Mouse (Mus musculus) right cerebral cortex, postnatal 14 days (tissue): ENCODE results near the gene Pmvk.
"Not testable (repeated sequence)": the region's sequence is repeated elsewhere in the genome, so short reads cannot be mapped to it uniquely, and the experiment has no call there.

Source experiments
- DNase-seq: peaks from one replicate; pipeline ENCODE4 v3.0.0; 2022

Pmvk gene

DNA sequence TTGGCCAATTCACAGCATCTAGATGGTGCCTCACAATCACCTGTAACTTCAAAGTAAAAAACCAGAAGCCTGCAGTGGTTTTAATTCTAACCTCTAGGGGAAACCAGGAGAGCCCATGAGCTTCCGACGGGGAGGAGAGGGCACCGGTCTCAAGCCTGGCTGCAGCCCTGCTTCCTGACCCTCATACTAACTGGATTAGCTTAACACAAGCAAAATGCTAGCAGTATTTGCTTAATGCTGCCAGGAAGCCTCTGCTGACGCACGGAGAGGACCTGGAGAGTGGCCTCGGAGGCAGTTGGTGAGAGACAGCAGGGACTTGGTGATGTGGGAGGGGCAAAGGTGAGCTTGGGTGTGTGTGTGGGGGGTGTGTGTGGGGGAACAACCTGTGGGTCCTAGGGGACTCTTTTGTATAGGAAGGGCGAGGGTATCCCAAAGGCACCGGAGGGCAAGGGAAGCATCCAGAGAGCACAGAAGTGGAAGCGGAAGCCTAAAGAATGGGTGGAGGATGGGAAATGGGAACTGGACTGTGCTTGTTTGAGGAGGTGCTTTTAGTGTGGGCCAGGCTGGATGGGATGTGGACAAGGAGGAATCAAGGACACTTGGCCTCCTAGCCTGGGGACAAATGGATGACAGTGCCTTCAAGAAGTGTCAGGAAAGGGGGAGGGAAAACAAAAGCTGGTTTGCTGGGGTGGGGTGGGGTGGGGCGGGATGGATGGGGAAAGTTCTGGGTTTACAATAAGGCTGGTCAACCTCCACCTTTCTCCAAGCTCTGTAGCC lies at the start of gene Pmvk:
Gene Pmvk (plus strand): TSS at position 141 of the 777 bp plus-strand sequence.
- DNase-seq, result no peak

- DNase-seq, result no peak
These were observed 47.5 kb upstream of the Pmvk start for GRCm38 (mm10) chr3:89406887-89407286.

GRCm38 (mm10) chr3:89408448-89408847 lies 45.9 kb upstream of the Pmvk start:
- DNase-seq, result no peak

GRCm38 (mm10) chr3:89409701-89410100 lies 44.6 kb upstream of the Pmvk start:
- DNase-seq, result no peak

DNA sequence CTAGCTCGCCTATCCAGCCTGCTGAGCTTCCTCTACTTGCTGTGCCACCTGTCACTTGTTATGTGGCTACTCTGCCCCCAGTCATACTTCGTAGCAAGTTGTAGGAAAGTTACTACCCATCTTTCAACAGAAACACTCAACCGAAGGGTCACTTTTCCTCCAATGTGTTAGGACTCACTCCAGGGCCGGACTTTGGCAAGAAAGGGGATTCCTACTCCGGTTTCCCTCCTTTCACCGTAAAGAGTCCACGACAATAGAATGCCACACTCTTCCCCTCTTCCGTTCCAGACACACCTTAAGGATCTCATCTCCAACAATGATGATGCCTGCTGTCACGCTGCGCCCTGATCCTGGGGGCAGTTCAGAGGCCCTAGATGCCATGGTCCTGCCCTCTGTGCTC lies 43.5 kb upstream of the Pmvk start:
- no peak for DNase-seq

DNA sequence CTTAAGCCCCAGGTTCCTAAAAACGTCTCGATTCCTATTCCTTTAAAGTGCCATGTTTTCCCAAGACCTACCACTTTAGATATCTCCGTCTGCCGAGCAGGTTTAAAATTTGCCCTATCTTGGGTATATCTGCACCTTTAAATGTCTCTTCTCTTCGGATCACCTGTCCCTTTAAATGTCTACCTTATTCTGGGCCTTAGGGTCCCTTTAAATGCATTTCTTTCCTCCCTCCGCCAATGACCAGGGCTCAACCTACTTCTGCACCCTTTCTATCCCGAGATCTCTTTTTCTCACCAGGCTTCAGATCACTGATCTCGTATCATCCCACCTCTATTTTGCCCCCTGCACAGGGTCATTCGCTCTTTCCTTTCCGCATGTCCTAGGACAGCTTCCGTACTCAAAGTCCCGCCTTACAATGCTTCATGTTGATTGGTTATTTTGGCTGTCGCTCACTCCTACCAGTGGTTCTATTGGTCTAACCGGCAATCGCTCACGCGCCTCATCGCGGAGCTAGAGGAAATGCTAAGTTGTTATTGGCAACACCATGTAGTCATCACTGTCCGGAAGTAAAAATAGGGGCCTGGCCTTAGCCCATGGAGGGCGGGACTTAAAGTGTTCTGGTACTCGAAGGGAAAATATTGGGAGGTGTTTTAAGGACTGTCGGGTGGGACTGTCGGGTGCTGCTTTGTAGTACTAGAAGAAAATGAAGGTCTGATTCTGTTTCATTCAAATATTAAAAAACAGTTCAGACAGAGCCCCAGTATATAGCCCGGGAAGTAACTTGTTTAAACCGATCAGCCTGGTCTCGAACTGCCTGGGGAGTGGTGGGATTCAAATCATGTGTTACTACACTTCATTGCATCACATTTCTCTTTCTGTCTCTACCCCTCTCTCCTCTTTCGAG lies 42.6 kb upstream of the Pmvk start, which contains the start of gene Flad1:
Gene Flad1 (minus strand): TSS at position 381 of the 904 bp plus-strand sequence.
- DNase-seq, result peak; percentile 95

GRCm38 (mm10) chr3:89416158-89416557 lies 38.2 kb upstream of the Pmvk start:
- no peak for DNase-seq

GRCm38 (mm10) chr3:89417131-89417530 lies 37.2 kb upstream of the Pmvk start:
- no peak for DNase-seq

DNA sequence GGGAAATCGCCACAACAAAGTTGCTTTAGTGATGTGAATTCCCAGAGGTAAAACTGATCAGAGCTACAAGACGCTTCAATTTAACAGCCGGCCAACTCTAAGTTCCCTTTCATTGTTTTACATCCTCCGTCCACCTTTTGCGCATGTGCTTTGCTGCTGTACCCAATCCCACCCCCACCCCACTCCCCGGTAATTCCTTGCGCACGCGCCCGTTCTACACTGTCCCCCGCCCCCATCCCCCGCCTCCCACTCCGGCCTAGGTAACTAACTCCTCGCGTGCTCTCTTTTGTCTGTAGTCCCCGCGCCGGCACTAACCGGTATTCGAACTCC lies 36.5 kb upstream of the Pmvk start:
- DNase-seq, result no peak

DNA sequence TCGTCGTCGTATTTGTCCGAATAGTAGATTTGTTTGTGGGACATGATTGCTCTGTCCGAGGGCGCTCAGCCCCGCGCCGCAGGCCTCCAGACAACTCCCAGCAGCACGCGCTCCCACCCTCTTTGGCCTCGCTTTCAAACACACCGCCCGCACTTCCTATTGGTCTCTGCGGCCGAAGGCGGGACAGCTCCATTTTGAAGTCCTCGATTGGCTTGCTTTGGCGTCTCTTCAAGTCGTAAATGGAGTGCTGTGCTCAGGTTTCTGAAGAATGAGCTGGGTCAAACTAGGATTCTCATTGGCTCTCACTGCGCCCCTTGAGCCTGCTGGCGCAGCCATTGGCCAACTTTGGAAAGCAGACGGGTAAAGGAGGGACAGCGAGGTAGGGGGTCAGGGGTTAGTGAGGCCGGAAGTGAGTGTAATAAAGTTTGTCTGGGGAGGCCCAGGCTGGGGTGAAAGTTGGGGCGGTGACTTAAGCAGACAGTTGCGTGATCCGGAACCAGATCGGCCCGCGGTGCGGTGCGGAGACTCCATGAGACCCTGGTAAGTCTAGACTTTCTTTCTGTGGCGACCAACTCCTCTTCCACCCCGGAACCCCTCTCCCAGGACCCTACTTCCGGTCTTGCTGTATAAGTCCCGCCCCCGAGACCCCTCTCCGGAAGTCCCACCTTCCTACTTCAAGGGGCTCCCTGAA lies 36.0 kb upstream of the Pmvk start, which contains the start of the genes Cks1b and Shc1:
Gene Cks1b (minus strand): TSS at position 214 of the 691 bp plus-strand sequence.
Gene Shc1 (plus strand): TSS at position 274 of the 691 bp plus-strand sequence.
- peak; percentile 88 for DNase-seq

DNA sequence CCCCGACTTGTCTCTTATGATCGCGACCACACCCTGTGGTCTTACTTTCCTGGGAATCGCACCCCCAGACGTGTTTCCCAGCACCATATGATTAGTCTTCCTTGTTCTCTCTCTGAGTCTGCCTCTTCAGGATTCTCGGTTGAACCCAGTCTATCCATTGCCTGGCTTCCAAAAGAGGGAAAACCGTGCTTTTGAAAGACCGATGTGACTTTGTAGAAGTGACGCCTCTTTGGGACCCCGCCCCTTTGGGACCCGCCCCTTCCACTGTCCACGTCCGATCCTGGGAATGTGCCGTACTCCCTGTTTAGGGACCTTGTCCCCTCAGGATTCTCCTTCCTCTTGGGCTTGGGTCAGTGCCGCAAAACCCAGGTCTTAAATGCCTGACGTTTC lies 35.5 kb upstream of the Pmvk start:
- DNase-seq, result no peak

DNA sequence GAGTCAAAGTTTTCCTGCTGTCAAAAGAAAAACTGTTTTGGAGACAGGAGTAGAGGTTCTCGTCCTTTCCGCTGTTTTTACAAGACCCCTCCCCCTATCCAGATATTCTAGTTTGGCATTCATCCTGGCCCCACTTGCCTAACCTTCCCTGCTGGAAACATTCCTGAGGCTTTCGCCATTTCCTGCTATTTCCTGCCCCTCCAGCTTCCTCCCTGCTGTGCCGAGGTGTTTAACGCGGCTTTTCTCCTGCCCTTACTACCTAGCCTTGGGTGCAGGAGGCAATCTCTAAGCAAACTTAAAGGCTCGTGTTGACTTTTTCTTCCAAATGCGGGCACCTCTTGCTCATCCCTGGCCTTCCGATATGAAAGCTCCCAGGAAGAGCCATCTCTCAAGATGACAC lies 34.8 kb upstream of the Pmvk start:
- no peak for DNase-seq

- no peak for DNase-seq
These were observed 34.4 kb upstream of the Pmvk start for GRCm38 (mm10) chr3:89419981-89420380.

DNA sequence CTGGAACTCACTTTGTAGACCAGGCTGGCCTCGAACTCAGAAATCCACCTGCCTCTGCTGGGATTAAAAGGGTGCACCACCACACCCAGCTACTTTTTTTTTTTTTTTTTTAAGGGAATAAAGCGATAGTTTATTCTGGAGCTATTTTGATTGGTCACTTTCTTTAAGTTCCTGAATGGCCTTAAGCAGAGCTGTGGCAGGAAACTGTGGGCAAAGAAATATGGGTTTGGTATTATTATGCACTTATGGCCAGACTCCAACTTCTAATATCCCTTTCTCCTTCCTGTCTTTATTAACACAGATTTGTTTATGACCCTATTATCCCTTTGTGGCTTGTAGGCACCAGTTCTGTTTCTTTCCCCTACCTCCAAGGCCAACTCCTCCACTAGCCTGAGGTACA lies 33.9 kb upstream of the Pmvk start:
- no peak for DNase-seq

GRCm38 (mm10) chr3:89421002-89421774 lies 33.2 kb upstream of the Pmvk start:
- DNase-seq, result peak; percentile 45

DNA sequence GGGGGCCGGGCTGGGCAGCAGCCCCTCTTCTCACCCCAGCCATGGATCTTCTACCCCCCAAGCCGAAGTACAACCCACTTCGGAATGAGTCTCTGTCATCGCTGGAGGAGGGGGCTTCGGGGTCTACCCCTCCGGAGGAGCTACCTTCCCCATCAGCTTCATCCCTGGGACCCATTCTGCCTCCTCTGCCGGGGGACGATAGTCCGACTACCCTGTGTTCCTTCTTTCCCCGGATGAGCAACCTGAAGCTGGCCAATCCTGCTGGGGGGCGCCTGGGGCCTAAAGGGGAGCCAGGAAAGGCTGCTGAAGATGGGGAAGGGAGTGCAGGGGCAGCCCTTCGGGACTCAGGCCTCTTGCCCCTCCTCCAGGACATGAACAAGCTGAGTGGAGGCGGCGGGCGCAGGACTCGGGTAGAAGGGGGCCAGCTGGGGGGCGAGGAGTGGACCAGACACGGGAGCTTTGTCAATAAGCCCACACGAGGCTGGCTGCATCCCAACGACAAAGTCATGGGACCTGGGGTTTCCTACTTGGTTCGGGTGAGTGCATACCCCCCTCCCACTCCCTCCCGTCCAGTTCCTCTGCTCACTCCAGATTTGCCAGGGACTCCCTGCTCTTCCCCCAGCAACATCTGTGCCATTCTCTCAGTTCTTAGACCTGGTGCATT lies 32.4 kb upstream of the Pmvk start:
- DNase-seq, result no peak

DNA sequence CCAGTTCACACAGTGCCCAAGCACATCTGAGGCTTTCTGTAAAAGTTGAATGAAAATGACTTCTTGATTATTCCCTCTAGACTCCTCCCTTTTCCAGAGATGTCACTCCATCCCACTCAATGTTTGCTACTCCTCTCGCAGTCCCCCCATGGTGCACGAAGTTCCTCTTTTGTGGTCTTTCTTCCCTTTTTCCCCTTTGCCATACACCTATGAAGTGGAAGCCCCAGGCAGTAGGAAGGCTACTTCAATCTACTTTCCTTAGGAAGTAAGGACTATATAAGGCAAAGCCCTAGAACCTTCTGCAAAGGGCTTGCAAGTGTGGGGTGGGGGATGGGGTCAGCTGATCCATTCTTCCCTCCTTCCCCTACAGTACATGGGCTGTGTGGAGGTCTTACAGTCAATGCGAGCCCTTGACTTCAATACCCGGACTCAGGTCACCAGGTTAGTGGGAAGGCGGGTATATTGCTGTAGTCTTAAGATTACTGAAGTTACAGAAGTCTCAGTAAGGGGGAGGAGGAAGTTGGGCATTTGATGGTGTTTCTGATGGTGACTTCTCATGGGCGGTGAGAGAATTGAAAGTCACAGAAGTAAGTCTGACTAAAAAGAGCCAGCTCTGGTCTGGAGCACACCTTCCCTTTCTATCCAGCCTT lies 31.7 kb upstream of the Pmvk start:
- no peak for DNase-seq

- no peak for DNase-seq
These were observed 29.8 kb upstream of the Pmvk start for GRCm38 (mm10) chr3:89424416-89425140.

DNA sequence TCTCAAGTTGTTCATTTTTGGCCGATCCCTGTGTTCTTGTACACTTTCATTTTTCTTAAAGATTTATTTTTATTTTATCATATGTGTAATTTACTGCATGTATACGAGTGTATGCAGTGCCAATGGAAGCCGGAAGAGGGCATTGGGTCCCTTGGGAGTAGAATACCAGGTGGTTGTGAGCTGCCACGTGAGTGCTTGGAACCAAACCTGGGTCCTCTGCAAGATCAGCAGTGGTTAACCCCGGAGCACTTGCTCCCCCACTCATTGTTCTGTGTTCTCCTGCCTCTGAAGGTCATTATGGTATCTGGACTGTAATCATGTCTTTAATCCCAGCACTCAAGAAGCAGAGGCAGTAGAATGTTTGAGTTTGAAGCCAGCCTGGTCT lies 29.2 kb upstream of the Pmvk start:
- no peak for DNase-seq

DNA sequence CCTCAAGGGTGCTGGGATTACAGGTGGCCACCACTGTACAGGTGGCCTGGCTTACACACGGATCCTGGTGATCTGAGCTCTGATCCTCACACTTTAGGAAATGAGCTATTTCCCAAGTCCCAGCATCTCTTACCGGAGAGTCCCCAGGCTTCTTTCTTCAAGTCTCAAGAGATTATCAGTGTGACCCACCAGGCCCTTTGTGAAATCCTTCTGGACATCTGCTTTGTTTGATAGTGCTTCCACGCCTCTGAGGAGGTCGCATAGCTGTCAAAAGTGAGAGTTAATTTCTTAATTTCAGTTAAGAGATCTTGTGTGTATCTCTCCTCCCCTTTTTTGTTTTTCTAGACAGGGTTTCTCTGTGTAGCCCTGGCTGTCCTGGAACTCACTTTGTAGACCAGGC lies 28.5 kb upstream of the Pmvk start:
- DNase-seq, result no peak

DNA sequence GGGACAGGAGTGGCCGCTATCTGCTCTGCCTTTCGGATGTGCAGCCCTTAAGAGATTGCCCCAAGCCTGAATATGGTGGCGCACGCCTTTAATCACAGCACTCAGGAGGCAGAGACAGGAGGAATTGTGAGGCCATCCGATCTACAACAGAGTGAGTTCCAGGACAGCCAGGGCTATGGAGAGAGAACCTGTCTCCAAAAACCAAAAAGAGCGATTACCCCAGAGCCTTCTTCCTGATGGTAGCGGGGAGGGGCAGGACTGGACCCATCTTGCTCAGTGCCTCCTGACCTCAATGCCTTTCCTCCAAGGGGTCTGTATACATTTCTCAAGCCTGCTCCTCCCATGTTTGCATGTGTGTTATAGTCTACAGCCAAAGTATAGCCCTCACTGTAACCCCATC lies 25.3 kb upstream of the Pmvk start:
- DNase-seq, result not testable (repeated sequence)
